Mouse (Mus musculus) heart, embryonic 13.5 days (tissue): Measurements from ENCODE around the gene Hnrnpc. TPM values are rescaled to one million over a fixed set of nuclear protein-coding genes. Genes with fewer than 3 reads are reported as not detected.
"Not testable (repeated sequence)": the region's sequence is repeated elsewhere in the genome, so short reads cannot be mapped to it uniquely, and the experiment has no call there.

Experiments
- ATAC-seq: fragments of 200-750 bp; cut with Nextera tagmentation; 2 replicates; pipeline ENCODE4 v1.8.0; 2017; ENCODE audit warnings: moderate TSS enrichment; ENCODE audit not compliant: insufficient number of reproducible peaks, low FRiP score, low TSS enrichment; ENCODE audit errors: extremely low read depth
- H3K27ac ChIP-seq: fragments of 300-500 bp; sonication (generic); replicated peaks from 2 replicates; pipeline ENCODE4 v1.5.1; 2015; ENCODE audit warnings: moderate library complexity, mild to moderate bottlenecking, inconsistent platforms
- H3K27me3 ChIP-seq: fragments of 300-500 bp; sonication (generic); replicated peaks from 2 replicates; pipeline ENCODE4 v1.6.1; 2015; ENCODE audit warnings: mild to moderate bottlenecking, inconsistent platforms
- H3K36me3 ChIP-seq: fragments of 300-500 bp; sonication (generic); 2 replicates; pipeline ENCODE4 v1.6.1; 2015; ENCODE audit warnings: mild to moderate bottlenecking, inconsistent platforms
- H3K4me1 ChIP-seq: fragments of 300-500 bp; sonication (generic); 2 replicates; pipeline ENCODE4 v1.6.1; 2015; ENCODE audit warnings: inconsistent platforms
- H3K4me2 ChIP-seq: fragments of 300-500 bp; sonication (generic); 2 replicates; pipeline ENCODE4 v1.6.1; 2015; ENCODE audit warnings: inconsistent platforms, mild to moderate bottlenecking, moderate library complexity
- H3K4me3 ChIP-seq: fragments of 300-500 bp; sonication (generic); 2 replicates; pipeline ENCODE4 v1.5.1; 2015; ENCODE audit warnings: moderate library complexity, mild to moderate bottlenecking, inconsistent platforms
- H3K9ac ChIP-seq: fragments of 300-500 bp; sonication (generic); 2 replicates; pipeline ENCODE4 v1.6.1; 2015; ENCODE audit warnings: inconsistent platforms, mild to moderate bottlenecking, moderate library complexity
- H3K9me3 ChIP-seq: fragments of 300-500 bp; sonication (generic); 2 replicates; pipeline ENCODE4 v1.6.1; 2016; ENCODE audit warnings: inconsistent platforms
- WGBS: fragments of 180-500 bp; shearing (Covaris S2); methylation state at CpG from one replicate; pipeline ENCODE4 v1.1.7; 2015; ENCODE audit warnings: mixed read lengths; 5-methylcytosine and 5-hydroxymethylcytosine counted together
- polyA plus RNA-seq: library from polyadenylated mRNA; unstranded; fragments of >200 nt; fragmentation: Nextera tagmentation; extraction: Ambion mirVana; gene quantifications from 2 replicates; pipeline ENCODE4 v1.2.1, GENCODE M21; 2015

The Hnrnpc gene
- polyA plus RNA-seq, 1 experiment from 2014 or later, result 340 TPM

GRCm38 (mm10) chr14:52059982-52060381, 43.8 kb downstream of the Hnrnpc start:
- H3K27me3 ChIP-seq, result no peaks in the 10 kb centered on the region
- no peak overlapping the region for H3K9ac ChIP-seq
- ATAC-seq, result no peak
- WGBS, result 58% methylated on average over 4 of the region's 4 CpGs
- no peak overlapping the region for H3K4me2 ChIP-seq
- no peak overlapping the region for H3K27ac ChIP-seq
- H3K9me3 ChIP-seq, result no peaks in the 10 kb centered on the region; the same call in 1 of the 2 replicates
- H3K4me1 ChIP-seq, result no peaks in the 10 kb centered on the region
- no peak overlapping the region for H3K4me3 ChIP-seq
- H3K36me3 ChIP-seq, result no peaks in the 10 kb centered on the region

DNA sequence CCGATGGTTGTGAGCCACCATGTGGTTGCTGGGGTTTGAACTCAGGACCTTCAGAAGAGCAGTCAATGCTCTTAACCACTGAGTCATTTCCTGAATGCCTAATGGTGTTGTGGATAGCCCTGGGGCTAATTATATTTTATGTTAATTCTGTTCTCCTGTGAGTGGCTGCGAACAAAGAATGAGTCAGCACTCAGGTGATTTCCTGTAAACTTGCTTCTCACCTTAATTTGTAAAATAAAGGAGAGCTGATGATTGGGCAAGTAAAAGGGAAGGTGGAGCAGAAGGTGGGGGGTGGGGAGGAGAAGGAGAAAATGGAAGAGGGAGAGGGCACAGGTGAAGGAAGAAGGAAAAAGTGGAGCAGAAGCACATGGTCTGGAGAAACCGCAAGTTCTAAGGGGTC, 51.1 kb downstream of the Hnrnpc start:
- H3K4me3 ChIP-seq, H3K27ac ChIP-seq, ATAC-seq, H3K36me3 ChIP-seq, H3K9ac ChIP-seq, H3K9me3 ChIP-seq, H3K4me2 ChIP-seq, H3K4me1 ChIP-seq, H3K27me3 ChIP-seq: not testable (repeated sequence)
- WGBS, result 90% methylated on average over 3 of the region's 3 CpGs

GRCm38 (mm10) chr14:52045966-52046565, 57.8 kb downstream of the Hnrnpc start:
- ATAC-seq, result no peak

DNA sequence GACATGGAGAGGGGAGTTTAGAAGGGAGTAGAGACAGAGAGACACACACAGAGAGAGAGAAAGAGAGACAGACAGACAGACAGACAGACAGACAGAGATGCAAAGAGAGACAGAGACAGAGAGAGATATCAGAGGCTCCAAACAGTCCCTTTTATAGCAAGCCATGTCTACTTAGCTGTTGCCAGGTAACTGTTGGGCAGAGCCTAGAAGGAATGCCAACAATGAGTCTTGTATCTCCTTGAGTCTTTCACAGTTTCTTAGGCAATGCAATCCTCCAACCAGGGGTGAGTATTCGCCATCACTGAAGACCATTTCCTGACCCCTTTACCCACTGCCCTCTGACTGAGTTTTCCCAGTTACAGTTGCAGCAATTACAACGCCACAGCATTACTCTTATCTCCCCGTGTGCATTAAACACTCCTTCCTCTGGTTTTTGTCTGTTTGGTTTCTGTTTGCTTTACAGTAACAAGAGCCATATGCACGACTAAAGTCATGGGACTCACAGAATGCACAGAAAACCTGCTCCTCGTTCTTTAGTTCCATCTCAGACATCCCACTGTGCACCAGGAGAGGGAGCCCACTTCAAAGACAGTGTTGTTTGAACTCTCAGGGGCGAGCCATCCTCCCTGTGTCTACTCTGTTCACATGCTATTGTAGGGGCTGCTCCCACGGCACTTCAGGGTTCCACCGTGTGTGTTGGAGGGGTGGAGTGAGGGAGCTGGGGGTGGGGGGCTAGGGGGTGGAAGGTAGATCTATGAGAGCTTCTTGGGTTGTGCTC, 58.7 kb downstream of the Hnrnpc start:
- Histone ChIP-seq H3K9me3 (no peaks in the 10 kb centered on the region), H3K4me2 (peak overlapping the region; percentile 32; the same call in 1 of the 2 replicates), H3K9ac (peak overlapping the region; percentile 52; the same call in 1 of the 2 replicates), H3K36me3 (no peaks in the 10 kb centered on the region), H3K27me3 (no peaks in the 10 kb centered on the region), H3K4me3 (no peak overlapping the region), H3K4me1 (0 out of 2 replicates have a peak, but pooled peaks cover 9% of the 10 kb centered on the region), H3K27ac (no peak overlapping the region)
- 6% methylated on average over 8 of the region's 8 CpGs for WGBS
- ATAC-seq, result no peak

More at GRCm38 (mm10) chr14:52045966-52046565, 57.8 kb downstream of the Hnrnpc start:
- Histone ChIP-seq H3K27ac (no peak overlapping the region), H3K4me2 (no peak overlapping the region), H3K4me3 (no peak overlapping the region), H3K9me3 (no peaks in the 10 kb centered on the region), H3K4me1 (0 out of 2 replicates have a peak, but pooled peaks cover 9% of the 10 kb centered on the region), H3K9ac (no peak overlapping the region), H3K27me3 (no peaks in the 10 kb centered on the region), H3K36me3 (no peaks in the 10 kb centered on the region)
- 73% methylated on average over 9 of the region's 9 CpGs for WGBS

DNA sequence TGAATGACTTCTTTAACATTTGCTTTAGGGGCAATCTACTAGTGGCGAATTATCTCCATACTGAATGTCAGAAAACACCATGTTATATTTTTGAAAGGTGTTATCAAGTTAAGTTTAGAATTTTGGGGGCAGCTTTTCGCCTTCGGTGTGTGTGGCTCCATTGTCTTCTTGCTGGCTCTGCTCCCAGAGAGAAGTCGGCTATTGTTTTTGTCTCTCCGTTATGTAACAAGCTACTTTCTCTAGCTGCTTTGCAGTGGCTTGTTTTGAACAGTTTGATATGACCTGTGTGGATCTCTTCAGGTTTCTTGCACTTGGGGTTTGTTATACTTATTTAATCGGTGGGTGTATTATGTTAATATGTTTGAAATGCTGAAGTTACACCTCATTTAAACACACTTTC, 60.4 kb downstream of the Hnrnpc start:
- Histone ChIP-seq H3K4me3 (no peak overlapping the region), H3K4me1 (0 out of 2 replicates have a peak, but pooled peaks cover 9% of the 10 kb centered on the region), H3K9ac (peak overlapping the region; percentile 30), H3K27ac (no peak overlapping the region), H3K4me2 (no peak overlapping the region), H3K27me3 (no peaks in the 10 kb centered on the region), H3K36me3 (no peaks in the 10 kb centered on the region), H3K9me3 (no peaks in the 10 kb centered on the region)
- 56% methylated on average over 6 of the region's 6 CpGs for WGBS
- ATAC-seq, result no peak

DNA sequence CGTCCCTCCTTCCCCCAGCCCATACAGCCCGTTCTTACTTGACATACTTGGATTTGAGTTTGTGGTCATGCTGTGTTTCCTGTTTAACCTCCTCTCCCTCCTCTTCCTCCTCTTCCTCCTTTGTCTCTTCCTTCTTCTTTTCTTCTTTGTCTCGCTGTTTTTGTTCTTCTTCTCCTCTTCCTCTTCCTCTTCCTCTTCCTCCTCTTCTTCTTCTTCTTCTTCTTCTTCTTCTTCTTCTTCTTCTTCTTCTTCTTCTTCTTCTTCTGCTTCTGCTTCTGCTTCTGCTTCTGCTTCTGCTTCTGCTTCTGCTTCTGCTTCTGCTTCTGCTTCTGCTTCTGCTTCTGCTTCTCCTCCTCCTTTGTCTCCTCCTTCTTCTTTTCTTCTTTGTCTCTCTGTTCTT, 61.5 kb downstream of the Hnrnpc start, which contains the start of gene Olfr221:
Gene Olfr221 (minus strand): TSS at position 101 of the 400 bp plus-strand sequence.
- H3K27me3 ChIP-seq, ATAC-seq, H3K4me2 ChIP-seq, H3K9me3 ChIP-seq, H3K36me3 ChIP-seq, H3K4me1 ChIP-seq, H3K27ac ChIP-seq, H3K9ac ChIP-seq, H3K4me3 ChIP-seq: not testable (repeated sequence)
- 42% methylated on average over 3 of the region's 3 CpGs for WGBS

- Histone ChIP-seq H3K27me3 (no peaks in the 10 kb centered on the region), H3K4me1 (0 out of 2 replicates have a peak, but pooled peaks cover 5% of the 10 kb centered on the region), H3K27ac (no peak overlapping the region), H3K9ac (no peak overlapping the region), H3K4me2 (no peak overlapping the region), H3K36me3 (no peaks in the 10 kb centered on the region), H3K9me3 (no peaks in the 10 kb centered on the region), H3K4me3 (no peak overlapping the region)
- ATAC-seq, result no peak
- WGBS, result 80% methylated on average over 5 of the region's 5 CpGs
Observed at GRCm38 (mm10) chr14:52039332-52039731, 64.5 kb downstream of the Hnrnpc start.

- no peak overlapping the region for H3K27ac ChIP-seq
- ATAC-seq, result no peak
- H3K9ac ChIP-seq, result no peak overlapping the region
- no peak overlapping the region for H3K4me3 ChIP-seq
- 81% methylated on average over 6 of the region's 6 CpGs for WGBS
- no peaks in the 10 kb centered on the region for H3K36me3 ChIP-seq
- no peak overlapping the region for H3K4me2 ChIP-seq
- H3K27me3 ChIP-seq, result no peaks in the 10 kb centered on the region
- no peaks in the 10 kb centered on the region for H3K4me1 ChIP-seq
- no peaks in the 10 kb centered on the region for H3K9me3 ChIP-seq
Observed at GRCm38 (mm10) chr14:52035926-52036325, 67.9 kb downstream of the Hnrnpc start.

- Histone ChIP-seq H3K4me2 (no peak overlapping the region), H3K27me3 (no peaks in the 10 kb centered on the region), H3K4me3 (no peak overlapping the region), H3K36me3 (no peaks in the 10 kb centered on the region), H3K27ac (no peak overlapping the region), H3K9me3 (no peaks in the 10 kb centered on the region), H3K4me1 (peaks cover 23% of the 10 kb centered on the region), H3K9ac (no peak overlapping the region)
- ATAC-seq, result no peak
- 79% methylated on average over 4 of the region's 4 CpGs for WGBS
Observed at GRCm38 (mm10) chr14:52026342-52026741, 77.5 kb downstream of the Hnrnpc start.

DNA sequence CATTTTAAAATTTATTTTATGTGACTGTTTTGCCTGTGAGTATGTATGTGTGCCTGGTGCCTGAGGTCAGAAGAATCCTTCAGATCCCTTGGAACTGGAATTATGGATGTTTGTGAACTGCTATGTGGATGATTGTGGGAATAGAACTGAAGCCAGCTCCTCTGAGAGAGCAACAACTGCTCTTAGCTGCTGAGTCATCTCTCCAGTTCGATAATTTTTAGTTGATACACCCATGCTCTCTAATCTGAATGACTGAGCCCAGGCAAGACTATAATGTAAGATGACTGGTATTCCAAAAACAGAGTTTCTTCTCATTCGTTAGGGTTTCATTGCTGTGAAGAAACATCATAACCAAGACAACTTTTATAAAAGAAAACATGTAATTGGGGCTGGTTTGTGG, 79.7 kb downstream of the Hnrnpc start:
- Histone ChIP-seq H3K4me1 (peaks cover 32% of the 10 kb centered on the region), H3K4me3 (no peak overlapping the region), H3K27ac (no peak overlapping the region), H3K4me2 (no peak overlapping the region), H3K9ac (no peak overlapping the region), H3K36me3 (no peaks in the 10 kb centered on the region), H3K9me3 (no peaks in the 10 kb centered on the region), H3K27me3 (no peaks in the 10 kb centered on the region)
- WGBS, result 69% methylated on average over 2 of the region's 2 CpGs
- ATAC-seq, result no peak
